Mouse (Mus musculus) intestine, embryonic 14.5 days (tissue): ENCODE measurements around the gene Mxd1. TPM values are rescaled to one million over a fixed set of nuclear protein-coding genes. Genes with fewer than 3 reads are reported as not detected.

Experiments used
- ATAC-seq: fragments of 200-750 bp; cut with Nextera tagmentation; replicated peaks from 2 replicates; pipeline ENCODE4 v1.8.0; 2017; ENCODE audit warnings: low read depth, moderate number of reproducible peaks, moderate TSS enrichment, moderate library complexity; ENCODE audit not compliant: low FRiP score, low TSS enrichment
- DNase-seq: peaks from one replicate; pipeline ENCODE4 v3.0.0-alpha.2; 2018; ENCODE audit warnings: low spot score
- H3K27ac ChIP-seq: fragments of 300-500 bp; sonication (generic); 2 replicates; pipeline ENCODE4 v1.5.1; 2014; ENCODE audit warnings: low read depth, mild to moderate bottlenecking, control low read depth
- H3K27me3 ChIP-seq: fragments of 300-500 bp; sonication (generic); replicated peaks from 2 replicates; pipeline ENCODE4 v1.6.1; 2014; ENCODE audit warnings: low read length, control low read depth; ENCODE audit not compliant: control insufficient read depth, insufficient read depth
- H3K36me3 ChIP-seq: fragments of 300-500 bp; sonication (generic); 2 replicates; pipeline ENCODE4 v1.6.1; 2014; ENCODE audit warnings: low read length, control low read depth; ENCODE audit not compliant: control insufficient read depth, insufficient read depth
- H3K4me1 ChIP-seq: fragments of 300-500 bp; sonication (generic); replicated peaks from 2 replicates; pipeline ENCODE4 v1.6.1; 2014; ENCODE audit warnings: low read length, control low read depth, mixed read lengths; ENCODE audit not compliant: control insufficient read depth, insufficient read depth
- H3K4me2 ChIP-seq: fragments of 300-500 bp; sonication (generic); 2 replicates; pipeline ENCODE4 v1.6.1; 2014; ENCODE audit warnings: low read length
- H3K4me3 ChIP-seq: fragments of 300-500 bp; sonication (generic); 2 replicates; pipeline ENCODE4 v1.5.1; 2014; ENCODE audit warnings: low read depth, low read length, control low read depth, mixed read lengths
- H3K9ac ChIP-seq: fragments of 300-500 bp; sonication (generic); 2 replicates; pipeline ENCODE4 v1.6.1; 2014; ENCODE audit warnings: mild to moderate bottlenecking, low read length
- H3K9me3 ChIP-seq: fragments of 300-500 bp; sonication (generic); 2 replicates; pipeline ENCODE4 v1.6.1; 2016; ENCODE audit warnings: low read length, control low read depth; ENCODE audit not compliant: control insufficient read depth
- WGBS: fragments of 180-500 bp; shearing (Covaris S2); extraction: QIAGEN DNeasy Blood & Tissue Kit; methylation state at CpG from one replicate; pipeline ENCODE4 v1.1.7; 2014; 5-methylcytosine and 5-hydroxymethylcytosine counted together
- polyA plus RNA-seq: library from polyadenylated mRNA; unstranded; fragments of >200 nt; fragmentation: Nextera tagmentation; extraction: Ambion mirVana; gene quantifications from 2 replicates; pipeline ENCODE4 v1.2.1, GENCODE M21; 2014

The Mxd1 gene
- polyA plus RNA-seq, 1 experiment from 2014 or later = 10.3 TPM

DNA sequence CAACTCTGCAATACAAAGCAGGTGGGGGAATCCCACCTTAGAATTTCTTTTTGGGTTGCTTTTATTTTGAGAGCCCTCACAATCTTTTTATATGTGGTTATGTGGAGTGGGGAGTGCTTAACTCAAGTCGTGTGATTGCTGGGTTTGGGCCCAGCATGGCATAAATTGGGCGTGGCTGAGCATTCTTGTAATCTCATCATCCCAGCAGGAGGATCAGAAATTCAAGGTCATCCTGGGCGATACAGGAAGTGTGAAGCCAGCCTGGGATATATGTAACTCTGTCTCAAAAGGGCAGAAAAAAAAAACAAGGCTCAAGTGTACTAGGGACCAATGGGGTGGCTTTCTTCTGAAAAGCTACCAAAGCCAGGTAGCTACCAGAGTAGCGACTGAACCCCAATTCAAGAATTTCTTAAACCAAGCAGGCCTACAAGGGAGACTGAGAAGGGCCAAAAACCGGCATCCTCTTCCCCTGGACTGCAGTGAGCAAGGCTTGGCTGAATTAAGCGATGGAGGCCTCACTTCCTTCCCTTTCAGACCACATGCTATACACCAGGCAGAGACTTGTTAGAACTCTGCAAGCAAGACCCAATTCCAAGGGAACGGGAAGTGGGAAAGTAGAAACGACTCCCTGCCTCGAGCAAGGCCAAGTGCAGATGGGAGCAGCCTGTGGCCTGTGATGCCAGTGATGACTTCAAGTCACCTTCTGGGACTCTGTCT is 8.6 kb downstream of the Mxd1 start:
- 79% methylated on average over 9 of the region's 9 CpGs for WGBS
- Histone ChIP-seq H3K27me3 (no peaks in the 10 kb centered on the region), H3K4me3 (no peak overlapping the region), H3K4me1 (no peaks in the 10 kb centered on the region), H3K36me3 (peaks cover 38% of the 10 kb centered on the region), H3K9me3 (no peaks in the 10 kb centered on the region), H3K9ac (no peak overlapping the region), H3K4me2 (no peak overlapping the region), H3K27ac (no peak overlapping the region)
- DNase-seq (no peak), ATAC-seq (no peak)

GRCm38 (mm10) chr6:86658501-86658900 is 10.5 kb downstream of the Mxd1 start:
- no peak overlapping the region for H3K9ac ChIP-seq
- whole genome bisulfite sequencing = 80% methylated on average over 3 of the region's 3 CpGs
- H3K4me2 ChIP-seq = no peak overlapping the region
- no peaks in the 10 kb centered on the region for H3K9me3 ChIP-seq
- H3K36me3 ChIP-seq = peaks cover 39% of the 10 kb centered on the region
- no peaks in the 10 kb centered on the region for H3K27me3 ChIP-seq
- DNase-seq (no peak), ATAC-seq (no peak)
- H3K4me3 ChIP-seq = no peak overlapping the region
- H3K4me1 ChIP-seq = no peaks in the 10 kb centered on the region
- H3K27ac ChIP-seq = no peak overlapping the region

DNA sequence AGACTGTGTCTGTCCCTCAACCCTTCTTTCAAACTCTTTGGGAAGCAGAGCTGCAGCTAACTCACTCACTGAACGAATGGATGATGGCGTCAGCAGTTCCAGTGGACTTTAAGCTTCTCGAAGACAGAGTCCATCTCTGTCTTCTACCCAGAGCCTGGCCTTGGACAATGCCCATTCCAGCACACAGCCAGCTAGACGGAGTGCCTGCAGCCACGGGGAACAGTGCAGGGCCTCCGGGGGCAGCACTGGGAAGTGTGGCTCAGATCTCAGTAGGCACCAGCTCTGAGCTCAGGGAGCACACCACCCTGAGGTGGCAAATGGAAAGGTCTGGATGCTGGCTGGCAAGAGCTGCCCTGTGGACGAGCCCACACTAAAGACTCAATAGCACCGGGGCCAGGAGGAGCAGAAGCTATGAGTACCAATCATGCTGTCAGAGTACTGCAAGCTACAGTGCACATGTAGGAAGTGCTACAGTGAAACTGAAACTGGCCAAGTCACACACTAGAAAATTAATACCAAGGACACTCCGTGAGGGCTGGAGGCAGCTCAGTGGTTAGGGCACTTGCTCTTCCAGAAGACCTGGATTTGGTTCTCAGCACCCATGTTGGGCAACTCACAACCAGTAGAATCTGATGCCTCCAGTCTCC is 14.6 kb downstream of the Mxd1 start:
- DNase-seq (no peak), ATAC-seq (0 out of 2 replicates have a peak, but pooled peaks have one; percentile 47)
- no peak overlapping the region for H3K27ac ChIP-seq
- peaks cover 56% of the 10 kb centered on the region for H3K36me3 ChIP-seq
- no peaks in the 10 kb centered on the region for H3K27me3 ChIP-seq
- no peaks in the 10 kb centered on the region for H3K9me3 ChIP-seq
- 78% methylated on average over 9 of the region's 9 CpGs for WGBS
- H3K4me2 ChIP-seq = no peak overlapping the region
- no peak overlapping the region for H3K9ac ChIP-seq
- H3K4me1 ChIP-seq = no peaks in the 10 kb centered on the region
- H3K4me3 ChIP-seq = no peak overlapping the region

- WGBS = 85% methylated on average over 6 of the region's 6 CpGs
- ATAC-seq (no peak), DNase-seq (no peak)
- Histone ChIP-seq H3K9ac (no peak overlapping the region), H3K36me3 (peaks cover 64% of the 10 kb centered on the region), H3K4me3 (no peak overlapping the region), H3K27ac (no peak overlapping the region), H3K27me3 (no peaks in the 10 kb centered on the region), H3K4me2 (no peak overlapping the region), H3K9me3 (no peaks in the 10 kb centered on the region), H3K4me1 (no peaks in the 10 kb centered on the region)
Measured at GRCm38 (mm10) chr6:86653026-86653425, 15.9 kb downstream of the Mxd1 start.

DNA sequence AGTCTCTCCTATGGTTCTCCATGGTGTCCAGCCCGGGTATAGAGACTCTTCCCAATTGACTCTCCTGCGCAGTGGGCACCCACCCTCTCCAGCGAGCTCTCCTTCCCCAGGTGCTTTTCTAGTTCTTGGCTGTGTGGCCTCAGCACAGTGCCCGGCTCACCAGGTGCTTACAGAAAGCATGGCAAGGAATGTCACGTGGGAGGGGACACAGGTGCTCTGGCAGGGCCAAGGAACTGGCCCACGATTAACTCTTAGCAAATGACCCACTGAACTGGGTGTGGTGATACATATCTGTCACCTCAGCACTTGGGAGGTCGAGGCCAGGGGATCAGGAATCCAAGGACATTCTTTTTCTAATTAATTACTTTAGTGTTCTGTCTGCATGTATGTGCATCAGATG is 22.8 kb downstream of the Mxd1 start:
- no peaks in the 10 kb centered on the region for H3K27me3 ChIP-seq
- DNase-seq = no peak
- no peaks in the 10 kb centered on the region for H3K9me3 ChIP-seq
- no peak overlapping the region for H3K4me2 ChIP-seq
- H3K36me3 ChIP-seq = peaks cover 31% of the 10 kb centered on the region
- no peak overlapping the region for H3K9ac ChIP-seq
- H3K27ac ChIP-seq = no peak overlapping the region
- 75% methylated on average over 7 of the region's 7 CpGs for WGBS
- no peak overlapping the region for H3K4me3 ChIP-seq
- no peak for ATAC-seq
- no peaks in the 10 kb centered on the region for H3K4me1 ChIP-seq

- WGBS = 80% methylated on average over 4 of the region's 4 CpGs
- Histone ChIP-seq H3K9ac (no peak overlapping the region), H3K9me3 (no peaks in the 10 kb centered on the region), H3K27me3 (no peaks in the 10 kb centered on the region), H3K36me3 (peaks cover 25% of the 10 kb centered on the region), H3K4me1 (no peaks in the 10 kb centered on the region), H3K4me3 (no peak overlapping the region), H3K27ac (no peak overlapping the region), H3K4me2 (no peak overlapping the region)
- DNase-seq (no peak), ATAC-seq (no peak)
Measured at GRCm38 (mm10) chr6:86645551-86645950, 23.4 kb downstream of the Mxd1 start.

- H3K9ac ChIP-seq = no peak overlapping the region
- no peaks in the 10 kb centered on the region for H3K4me1 ChIP-seq
- no peak overlapping the region for H3K4me3 ChIP-seq
- peaks cover 19% of the 10 kb centered on the region for H3K36me3 ChIP-seq
- H3K27me3 ChIP-seq = no peaks in the 10 kb centered on the region
- DNase-seq = no peak
- no peak for ATAC-seq
- WGBS = 88% methylated on average over 3 of the region's 3 CpGs
- no peaks in the 10 kb centered on the region for H3K9me3 ChIP-seq
- no peak overlapping the region for H3K4me2 ChIP-seq
- no peak overlapping the region for H3K27ac ChIP-seq
Measured at GRCm38 (mm10) chr6:86644775-86645400, 24.1 kb downstream of the Mxd1 start.

DNA sequence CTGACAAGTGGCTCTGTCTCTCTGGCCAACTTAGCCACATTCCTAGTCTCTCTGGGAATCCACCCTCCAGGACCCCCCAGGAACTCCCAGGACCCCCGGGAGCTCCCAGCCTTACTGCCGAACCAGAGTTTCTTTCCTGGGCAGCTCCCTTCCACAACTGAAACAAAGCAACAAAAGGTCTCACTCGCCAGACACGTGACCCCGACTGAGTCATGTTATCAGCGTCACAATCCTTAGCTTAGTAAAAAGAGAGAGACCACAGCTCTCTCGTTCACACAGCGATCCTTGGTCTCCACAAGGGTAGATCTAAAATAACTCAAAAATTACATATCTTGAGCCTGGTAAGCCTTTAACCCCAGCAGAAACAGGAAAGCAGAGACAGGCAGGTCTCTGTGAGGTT is 27.2 kb downstream of the Mxd1 start:
- DNase-seq (no peak), ATAC-seq (no peak)
- Histone ChIP-seq H3K4me3 (no peak overlapping the region), H3K27ac (no peak overlapping the region), H3K36me3 (no peaks in the 10 kb centered on the region), H3K4me2 (no peak overlapping the region), H3K4me1 (no peaks in the 10 kb centered on the region), H3K9ac (no peak overlapping the region), H3K9me3 (no peaks in the 10 kb centered on the region), H3K27me3 (no peaks in the 10 kb centered on the region)
- 71% methylated on average over 8 of the region's 8 CpGs for WGBS
